Mouse (Mus musculus) adrenal gland, adult 2 months (tissue): ENCODE data around the gene Rabep2. TPM values are rescaled to one million over a fixed set of nuclear protein-coding genes. Genes with fewer than 3 reads are reported as not detected.

Source experiments
- DNase-seq: peaks from one replicate; pipeline ENCODE4 v3.0.0; 2021
- polyA plus RNA-seq: library from polyadenylated mRNA; depleted of rRNA; stranded (reverse); fragments of >200 nt; gene quantifications from 2 replicates; pipeline ENCODE4 v1.2.3, GENCODE M21; 2012
- total RNA-seq, 2 experiments: library from RNA; stranded (reverse); gene quantifications; 2 replicates each; pipeline ENCODE4 v1.2.3; 2021

Rabep2 gene
- total and polyA plus RNA-seq, 3 experiments, result 39.5 to 73.6 (median 55.5) TPM

DNA sequence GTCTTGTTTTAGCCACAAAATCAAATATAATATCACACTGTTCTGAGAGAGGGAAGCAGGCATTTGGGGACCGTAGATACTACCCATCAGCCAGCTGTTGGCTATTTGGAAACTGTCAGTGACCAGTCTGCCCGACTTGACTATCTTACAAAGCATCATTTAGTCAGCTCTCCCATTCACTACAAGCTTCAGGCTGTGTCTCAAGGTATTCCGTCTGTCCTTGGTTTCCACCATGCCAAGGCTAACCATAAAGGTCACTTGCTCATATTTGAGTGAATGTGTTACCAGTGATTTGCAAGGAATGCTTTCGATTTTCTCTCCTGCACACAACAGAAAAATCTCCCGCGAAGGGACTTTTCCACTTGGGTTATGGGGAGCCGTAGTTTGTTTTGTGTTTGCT is 6.2 kb downstream of the Rabep2 start:
- DNase-seq, result peak; percentile 80

DNA sequence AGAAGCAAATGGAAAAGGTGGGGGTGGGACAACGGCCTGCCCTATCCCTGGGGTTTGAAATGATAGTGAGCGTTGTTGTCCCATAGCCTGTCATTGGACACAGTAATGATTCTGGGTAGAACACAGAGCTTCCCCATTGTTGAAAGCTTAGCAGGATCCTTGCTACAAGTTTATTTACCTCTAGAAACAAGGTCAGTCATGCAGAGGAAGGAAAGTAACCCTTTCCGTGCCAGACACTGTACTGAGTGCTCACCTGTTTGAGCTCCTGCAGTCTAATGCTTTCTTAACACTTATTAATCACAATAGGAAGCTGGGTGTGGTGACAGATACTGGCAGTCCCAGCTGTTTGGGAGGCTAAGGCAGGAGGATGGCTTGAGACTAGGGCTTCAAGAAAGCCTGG is 7.2 kb downstream of the Rabep2 start:
- DNase-seq, result no peak

DNA sequence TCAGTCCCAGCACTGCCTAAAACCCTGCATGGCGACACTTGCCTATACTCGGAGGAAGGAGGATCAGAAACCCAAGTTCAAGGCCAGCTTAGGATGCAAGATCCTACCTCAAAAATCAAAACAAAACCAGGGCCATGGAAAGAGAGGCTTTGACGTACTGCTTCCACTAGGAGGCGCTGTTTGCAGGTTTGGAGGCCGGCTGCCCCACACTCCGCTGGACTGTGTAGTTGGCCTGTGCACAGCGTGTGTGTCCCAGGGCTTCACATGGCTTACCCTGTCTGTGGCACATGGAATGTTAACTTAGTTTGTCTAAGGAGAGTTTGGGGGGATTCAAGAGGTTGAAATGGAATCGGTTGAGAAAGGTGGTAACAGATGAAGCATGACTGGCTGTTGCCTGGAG is 8.3 kb downstream of the Rabep2 start:
- peak; percentile 64 for DNase-seq

DNA sequence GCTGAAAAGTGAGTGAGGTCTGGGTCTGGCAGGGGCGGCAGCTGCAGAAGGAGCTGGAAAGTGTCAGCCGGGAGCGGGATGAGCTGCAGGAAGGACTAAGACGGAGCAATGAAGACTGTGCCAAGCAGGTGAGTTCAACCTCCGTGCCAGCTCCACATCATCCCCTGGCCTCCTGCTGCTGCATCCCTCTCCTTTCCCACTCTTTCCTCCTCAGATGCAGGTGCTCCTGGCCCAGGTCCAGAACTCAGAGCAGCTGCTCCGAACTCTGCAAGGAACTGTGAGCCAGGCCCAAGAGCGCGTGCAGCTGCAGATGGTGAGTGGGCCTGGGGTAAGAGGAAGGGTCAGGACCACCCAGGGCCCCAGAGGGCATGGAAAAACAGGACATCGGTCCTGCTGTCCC is 11.6 kb downstream of the Rabep2 start:
- DNase-seq, result no peak

DNA sequence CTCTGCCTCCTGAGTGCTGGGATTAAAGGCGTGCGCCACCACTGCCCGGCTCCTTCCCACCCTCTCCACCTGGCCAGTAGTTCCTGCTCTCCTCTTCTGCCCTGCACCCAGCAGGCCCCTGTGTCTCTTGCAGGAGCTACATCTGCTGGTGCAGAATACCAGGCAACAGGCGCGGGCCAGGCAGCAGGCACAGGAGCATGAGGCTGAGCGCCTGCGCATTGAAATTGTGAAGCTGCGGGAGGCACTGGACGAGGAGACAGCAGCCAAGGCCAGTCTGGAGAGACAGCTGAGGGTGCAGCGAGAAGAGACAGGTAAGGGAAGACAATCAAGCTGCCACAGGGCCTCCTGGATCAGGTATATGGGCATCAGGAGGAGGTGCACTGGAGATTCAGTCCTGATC is 15.4 kb downstream of the Rabep2 start:
- no peak for DNase-seq

DNA sequence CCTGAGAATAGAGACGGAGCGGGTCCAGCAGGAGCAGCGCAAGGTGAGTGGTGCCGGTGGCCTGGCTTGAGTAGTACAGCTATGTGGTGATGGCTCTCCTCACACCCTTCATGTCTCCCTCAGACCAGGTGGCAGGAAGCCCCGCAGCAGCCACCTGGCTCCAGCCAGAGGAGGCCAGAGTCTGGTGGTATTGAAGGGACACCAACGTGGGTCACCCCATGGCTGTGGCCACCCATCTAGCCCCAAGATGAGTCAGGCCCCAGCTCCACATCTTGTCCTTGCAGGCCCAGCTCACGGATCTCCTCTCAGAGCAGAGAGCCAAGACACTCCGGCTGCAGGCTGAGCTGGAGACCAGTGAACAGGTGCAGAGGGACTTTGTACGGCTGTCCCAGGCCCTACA is 16.0 kb downstream of the Rabep2 start:
- no peak for DNase-seq

DNA sequence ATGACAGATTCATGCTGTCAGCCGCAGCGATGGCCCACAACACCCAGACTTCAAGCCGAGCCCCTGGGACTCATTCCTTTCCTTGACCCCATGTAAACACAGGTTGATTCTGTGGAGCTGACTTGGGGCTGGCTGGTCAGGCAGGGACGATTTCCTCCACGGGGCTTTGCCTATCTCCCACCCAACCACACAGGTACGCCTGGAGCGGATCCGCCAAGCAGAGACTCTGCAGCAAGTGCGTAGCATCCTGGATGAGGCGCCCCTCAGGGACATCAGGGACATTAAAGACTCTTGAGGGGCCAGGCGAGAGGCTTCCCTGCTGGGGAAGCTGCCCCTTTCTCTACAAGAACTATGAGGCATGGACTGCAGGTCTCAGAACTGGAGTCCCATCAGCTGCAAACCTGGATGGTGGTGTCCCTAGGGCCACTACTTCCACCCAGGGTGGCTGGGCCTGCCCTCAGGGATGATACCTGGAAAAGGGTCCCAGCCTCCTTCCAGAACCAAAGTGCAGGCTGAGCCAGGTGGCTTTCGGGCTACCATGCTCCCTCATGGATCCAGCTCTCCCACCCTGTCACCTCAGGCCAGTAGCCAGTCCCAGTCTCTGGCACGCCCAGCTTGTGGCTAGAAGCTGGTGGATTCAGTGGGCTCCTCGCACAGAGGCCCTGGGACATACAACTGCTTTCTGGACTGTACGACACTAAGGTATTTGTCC is 16.7 kb downstream of the Rabep2 start:
- no peak for DNase-seq

DNA sequence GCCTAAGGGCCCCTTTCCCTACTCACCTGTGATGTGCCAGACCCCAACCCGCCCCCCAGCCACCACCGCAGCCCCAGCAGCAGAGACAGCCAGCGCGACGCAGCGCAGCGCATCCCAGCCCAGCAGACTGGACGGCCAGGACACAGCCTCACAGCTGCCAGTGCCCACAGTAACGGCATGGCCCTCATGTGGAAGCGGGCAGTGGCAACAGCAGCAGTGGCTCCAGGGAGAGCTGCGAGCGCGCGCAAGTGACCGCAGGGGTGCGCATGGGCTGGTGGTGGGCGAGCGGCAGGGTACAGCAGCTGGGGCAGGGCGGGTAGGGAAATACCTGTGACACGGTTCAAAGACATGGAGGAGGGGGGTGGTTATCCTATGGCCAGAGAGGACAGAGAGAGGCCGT is 17.7 kb downstream of the Rabep2 start:
- DNase-seq, result no peak

DNA sequence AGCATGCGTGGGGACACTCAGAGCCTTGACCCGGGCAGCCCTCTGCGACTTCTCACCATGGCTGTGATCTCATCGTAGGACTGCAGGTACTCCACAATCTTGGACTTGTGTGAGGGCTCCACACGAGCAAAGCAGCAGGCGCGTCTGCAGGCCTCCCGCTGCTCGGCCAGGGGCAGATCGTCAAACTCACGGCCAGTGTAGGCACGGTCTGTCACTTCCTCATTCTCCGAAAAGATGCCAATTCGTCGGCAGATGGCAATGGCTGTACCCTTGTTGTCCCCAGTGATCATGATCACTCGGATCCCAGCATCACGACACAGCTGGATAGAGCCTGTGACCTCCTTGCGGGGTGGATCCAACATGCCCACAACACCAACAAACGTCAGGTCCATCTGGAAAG is 19.9 kb downstream of the Rabep2 start:
- no peak for DNase-seq

GRCm38 (mm10) chr7:126449991-126450390 is 21.4 kb downstream of the Rabep2 start:
- DNase-seq, result no peak

DNA sequence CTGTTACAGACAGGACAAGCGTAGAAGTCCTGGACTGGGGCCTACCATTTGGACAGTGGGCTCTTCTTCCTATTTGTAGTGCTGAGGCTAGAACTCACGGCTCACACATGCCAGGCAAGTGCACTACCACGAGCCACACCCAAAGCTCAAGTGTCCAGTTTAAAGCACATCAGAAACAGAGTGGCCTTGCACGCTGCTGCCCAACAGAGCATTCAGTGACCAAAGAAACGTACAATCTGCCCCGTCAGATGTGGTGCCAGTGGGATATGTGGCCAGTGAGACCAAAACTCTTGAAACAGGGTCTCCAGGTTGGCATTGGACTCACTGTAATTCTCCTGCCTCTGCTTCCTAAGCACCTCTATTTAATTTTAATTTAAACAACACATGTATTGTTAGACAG is 22.1 kb downstream of the Rabep2 start:
- DNase-seq, result no peak

GRCm38 (mm10) chr7:126452244-126452643 is 23.7 kb downstream of the Rabep2 start:
- DNase-seq, result no peak

DNA sequence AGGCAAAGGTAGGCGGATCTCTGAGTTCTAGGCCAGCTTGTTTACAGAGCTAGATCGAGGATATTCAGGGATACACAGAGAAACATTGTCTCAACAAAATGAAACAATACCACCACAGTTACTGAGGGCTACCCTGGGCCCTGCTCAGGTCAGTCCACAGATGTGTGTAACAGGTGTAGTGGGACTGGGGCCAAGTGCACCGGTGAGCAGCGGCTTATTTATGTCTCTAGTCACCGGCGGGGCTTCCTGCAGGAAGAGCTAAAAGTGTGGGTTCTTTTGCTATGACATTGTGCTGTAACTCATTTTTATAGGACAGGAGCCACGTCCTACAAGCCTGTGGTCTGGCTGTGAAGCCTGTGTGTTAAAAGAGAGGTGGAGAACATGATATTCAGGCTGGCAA is 25.3 kb downstream of the Rabep2 start:
- DNase-seq, result no peak

GRCm38 (mm10) chr7:126455242-126455641 is 26.7 kb downstream of the Rabep2 start:
- no peak for DNase-seq

DNA sequence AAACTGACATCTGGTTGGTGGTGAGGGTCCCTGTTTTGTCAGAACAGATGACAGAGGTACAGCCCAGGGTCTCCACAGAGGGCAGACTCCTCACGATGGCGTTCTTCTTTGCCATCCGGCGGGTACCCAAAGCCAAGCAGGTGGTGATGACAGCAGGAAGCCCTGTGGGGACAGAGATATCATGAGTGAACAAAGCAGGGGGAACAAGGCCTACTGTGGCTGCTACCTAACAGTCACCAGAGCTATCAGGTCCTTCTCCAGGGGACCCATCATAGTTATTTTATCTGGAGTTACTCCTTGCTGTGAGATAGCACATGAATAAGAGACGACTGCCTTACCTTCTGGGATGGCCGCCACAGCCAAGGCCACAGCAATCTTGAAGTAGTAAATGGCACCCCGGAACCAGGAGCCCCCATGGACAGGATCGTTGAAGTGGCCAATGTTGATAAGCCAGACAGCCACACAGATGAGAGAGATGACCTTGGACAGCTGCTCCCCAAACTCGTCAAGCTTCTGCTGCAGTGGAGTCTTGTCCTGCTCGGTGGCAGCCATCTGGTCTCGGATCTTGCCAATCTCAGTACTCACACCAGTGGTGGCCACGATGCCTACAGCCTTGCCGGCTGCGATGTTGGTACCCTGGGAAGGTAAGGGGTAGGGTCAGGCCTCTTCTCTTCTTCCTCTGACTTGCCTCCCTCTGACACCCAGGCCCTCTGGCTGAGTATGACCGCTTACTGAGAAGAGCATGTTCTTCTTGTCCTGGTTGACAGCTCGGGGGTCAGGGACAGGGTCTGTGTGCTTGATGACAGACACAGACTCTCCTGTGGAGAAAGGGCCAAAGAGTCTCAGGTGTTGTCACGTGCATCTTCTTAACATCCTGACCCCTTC is 28.1 kb downstream of the Rabep2 start:
- no peak for DNase-seq

DNA sequence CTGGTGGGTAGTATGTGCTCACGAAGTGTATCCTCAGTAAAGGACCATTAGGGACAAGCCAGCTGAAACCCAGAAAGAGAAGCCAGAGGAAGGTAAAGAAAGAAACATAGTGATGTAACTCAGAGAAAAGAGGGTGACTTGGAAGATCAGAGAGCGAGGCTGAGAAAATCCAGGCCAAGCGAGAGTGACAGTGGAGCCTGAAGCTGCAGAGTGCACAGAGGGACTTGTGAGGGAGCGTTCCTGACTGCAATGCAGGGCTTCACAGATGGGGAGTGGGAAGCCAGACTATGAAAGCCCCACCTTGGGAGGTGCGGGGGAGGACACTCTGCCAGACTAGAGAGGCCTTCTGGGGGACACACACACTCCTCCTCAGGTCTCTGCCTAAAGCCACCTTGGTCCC is 29.7 kb downstream of the Rabep2 start:
- no peak for DNase-seq

GRCm38 (mm10) chr7:126458844-126459618 is 30.5 kb downstream of the Rabep2 start:
- no peak for DNase-seq

DNA sequence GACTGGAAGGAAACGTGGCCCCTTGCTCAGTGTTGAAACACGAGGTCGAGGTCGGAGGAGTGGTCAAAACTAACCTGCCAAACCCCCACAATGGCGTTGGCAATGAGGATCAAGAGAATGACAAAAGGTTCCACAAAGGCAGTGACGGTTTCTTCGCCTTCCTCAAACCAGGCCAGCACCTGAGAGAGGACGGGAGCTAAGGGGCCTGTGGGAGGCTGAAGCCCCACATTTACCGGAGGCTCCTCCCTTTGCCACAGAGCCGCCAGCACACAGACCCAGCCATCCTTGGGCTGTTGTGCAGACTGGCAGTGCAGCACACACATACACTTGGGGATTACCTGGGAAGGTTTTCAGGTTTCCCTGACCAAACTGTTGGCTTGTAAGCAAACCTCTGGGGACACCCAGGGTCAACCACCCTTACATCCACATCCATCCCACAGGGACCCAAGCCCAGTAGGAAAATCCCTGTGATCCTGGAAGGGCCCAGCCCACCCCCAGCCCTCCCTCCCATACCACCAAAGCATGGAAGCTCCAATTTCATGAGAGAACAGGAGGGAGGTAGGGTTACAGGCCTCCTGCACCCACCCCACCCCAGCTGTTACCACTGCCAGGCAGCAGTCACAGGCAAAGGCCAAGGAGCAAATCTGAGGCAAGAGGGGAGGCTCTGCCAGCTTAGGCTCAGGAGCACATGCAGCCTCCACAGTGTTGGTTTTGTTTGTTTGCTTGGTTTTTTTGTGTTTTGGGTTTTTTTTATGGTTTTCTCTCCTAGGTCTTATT is 32.3 kb downstream of the Rabep2 start:
- no peak for DNase-seq

DNA sequence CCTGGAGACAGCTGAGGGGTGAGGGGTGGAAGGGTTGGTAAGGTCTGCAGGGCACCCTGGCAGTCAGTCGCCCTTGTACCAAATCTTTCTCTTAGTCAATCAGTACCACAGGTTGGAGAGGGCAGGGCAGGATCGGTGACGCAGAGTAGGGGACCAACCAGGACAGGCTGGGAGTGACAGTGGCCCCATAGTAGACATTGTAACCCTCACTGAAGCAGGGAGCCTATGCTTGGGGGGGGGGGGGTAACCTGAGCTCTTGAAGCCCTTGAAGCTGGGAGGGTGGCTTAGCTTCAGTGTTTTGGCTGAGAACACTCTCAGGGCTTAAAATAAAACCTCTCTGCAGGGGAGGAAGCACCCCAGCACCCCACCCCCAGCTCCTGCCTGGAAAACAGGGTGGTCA is 33.1 kb downstream of the Rabep2 start:
- no peak for DNase-seq

GRCm38 (mm10) chr7:126463004-126463403 is 34.4 kb downstream of the Rabep2 start, which contains the start of gene Atp2a1:
Gene Atp2a1, minus strand, starts transcription at chr7:126463108.
- no peak for DNase-seq

DNA sequence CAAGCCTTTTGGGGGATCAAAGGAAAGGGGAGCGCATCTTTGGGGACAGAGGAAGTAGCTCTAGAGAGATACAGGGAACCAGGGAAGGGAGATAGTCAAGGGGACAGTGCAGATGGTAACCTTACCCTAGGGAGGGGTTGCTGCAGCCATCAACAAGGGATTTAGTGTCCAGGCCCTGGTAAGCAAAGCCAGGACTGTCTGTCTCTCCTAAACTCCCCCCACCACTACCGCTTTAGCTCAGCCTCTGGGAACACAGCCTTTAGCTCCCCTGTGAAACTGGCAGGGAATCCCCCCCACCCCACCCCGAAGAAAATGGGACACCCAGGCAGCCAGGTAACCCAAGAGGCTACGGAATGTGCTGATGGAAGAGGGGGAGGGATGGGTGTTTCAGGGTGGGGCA is 35.0 kb downstream of the Rabep2 start:
- DNase-seq, result no peak

GRCm38 (mm10) chr7:126464121-126464520 is 35.6 kb downstream of the Rabep2 start:
- no peak for DNase-seq
